Mouse (Mus musculus): ENCODE measurements around the gene Brpf3.

Brpf3 gene

DNA sequence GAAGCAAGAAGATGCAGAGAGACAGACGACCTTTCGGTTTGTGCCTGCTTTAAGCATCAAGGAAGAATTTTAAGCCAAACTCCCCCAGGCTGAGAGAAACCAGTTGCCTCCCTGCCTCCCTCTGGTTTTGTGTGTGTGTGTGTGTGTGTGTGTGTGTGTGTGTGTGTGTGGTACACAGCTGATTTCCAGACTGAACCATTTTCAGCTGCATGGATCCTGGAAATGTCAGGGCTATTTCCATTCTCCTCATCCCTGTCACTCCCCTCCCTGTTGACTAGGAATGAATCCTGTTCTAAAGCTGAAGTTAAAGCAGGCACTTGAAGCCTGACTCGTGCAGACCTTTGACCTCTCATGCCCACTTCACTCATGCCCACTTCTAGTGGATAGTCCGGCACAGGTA lies 73.3 kb downstream of the Brpf3 start:
- DNase-seq (ENCODE audit: low spot score) = no peak

DNA sequence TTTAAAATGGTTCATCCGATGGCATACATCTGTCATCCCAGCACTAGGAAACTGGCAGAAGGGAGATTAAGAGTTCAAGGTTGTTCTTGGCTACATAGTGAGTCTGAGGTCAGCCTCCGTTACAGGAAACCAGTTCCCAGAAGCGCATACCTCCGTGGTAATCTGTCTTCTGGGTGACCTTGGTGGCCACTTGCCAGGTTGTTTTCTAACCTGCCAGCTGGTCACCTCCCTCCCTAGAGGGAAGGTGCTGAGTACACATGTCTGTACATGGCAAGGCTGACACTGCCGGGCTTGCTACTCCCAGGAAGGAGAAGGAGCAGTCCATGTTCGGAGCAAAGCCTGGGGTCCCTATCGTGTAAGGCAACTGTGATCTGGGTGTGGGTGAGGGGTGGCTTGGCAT lies 73.9 kb downstream of the Brpf3 start:
- no peak for DNase-seq (ENCODE audit: low spot score)

DNA sequence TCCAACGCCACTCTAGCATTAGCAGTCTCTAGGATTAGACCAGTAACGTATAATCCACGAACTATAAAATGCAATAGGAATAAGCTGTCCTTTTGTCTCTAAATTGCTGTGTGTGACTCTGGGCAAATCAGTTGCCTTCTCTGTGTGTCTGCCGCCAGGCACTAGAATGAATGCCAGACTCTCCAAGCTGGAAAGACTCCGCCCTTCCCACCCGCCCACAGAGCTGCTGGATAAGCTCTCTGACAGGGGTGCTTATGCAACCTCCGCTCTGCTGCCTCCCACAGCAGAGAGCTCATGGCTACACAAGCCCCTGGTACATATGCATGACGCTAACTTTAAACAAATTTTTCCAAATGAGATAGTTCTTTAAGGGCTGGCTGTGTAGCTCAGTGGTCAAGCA lies 74.4 kb downstream of the Brpf3 start:
- peak; percentile 75 for DNase-seq (ENCODE audit: low spot score)

DNA sequence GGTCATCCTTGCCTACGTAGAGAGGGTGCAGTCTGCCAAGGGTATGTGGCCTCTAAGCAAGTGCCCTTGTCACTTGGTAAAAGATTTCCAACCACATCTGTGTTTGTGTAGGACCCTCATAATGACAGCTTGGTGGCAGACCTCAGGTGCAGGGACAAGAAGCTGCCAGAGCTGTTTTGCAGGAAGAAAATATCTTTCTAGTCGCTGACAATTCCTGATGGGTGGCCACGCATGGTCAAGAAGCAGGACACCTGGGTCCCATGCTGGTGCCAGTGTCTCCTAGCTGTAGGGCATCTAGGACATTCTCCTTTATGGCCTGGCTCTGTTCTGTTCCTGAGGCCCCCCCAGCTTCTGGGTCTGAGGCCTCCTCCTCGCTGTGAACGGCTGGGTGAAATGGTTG lies 75.4 kb downstream of the Brpf3 start:
- no peak for DNase-seq (ENCODE audit: low spot score)

DNA sequence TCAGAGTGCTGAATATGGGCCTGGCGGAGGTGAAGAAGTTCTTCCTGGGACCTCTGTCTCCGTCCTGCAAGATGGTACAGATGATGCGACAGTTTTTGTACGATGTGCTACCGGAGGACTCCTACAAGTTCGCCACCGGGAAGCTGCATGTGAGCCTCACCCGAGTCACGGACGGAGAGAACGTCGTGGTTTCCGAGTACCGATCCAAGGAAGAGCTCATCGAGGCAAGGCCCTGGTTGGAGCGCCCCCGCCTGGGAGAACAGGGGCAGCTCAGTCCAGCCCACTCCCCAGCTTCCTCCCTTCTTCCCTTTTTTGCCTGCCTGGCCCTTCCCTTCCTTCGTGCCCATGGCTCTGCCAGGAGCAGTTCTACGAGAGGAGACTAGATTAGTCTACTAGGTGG lies 75.9 kb downstream of the Brpf3 start:
- DNase-seq (ENCODE audit: low spot score) = no peak

DNA sequence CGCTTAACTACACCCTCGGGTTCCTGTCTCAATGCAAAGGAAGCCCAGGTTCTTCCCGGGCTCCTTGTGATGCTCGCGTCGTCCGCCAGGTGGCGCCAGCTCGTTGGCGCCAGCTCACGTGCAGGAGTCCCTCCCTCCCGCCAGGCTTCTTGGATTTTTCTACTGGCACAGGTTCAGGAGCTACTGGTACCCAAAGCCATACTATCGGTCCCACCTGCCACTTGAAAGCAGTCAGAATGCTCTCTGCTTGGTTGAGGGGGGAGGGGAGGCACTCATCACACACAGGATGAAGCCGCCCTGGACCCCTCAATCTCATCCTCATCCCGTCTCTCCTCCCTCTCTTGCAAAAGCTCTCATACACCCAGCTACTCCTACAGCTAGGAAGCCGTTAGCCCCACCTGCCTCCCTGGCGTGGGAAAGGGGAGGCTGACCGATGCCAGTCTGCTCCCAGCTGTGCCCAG lies 79.1 kb downstream of the Brpf3 start:
- peak; percentile 64 for DNase-seq (ENCODE audit: low spot score)

- peak; percentile 47 for DNase-seq (ENCODE audit: low spot score)
Measured at GRCm38 (mm10) chr17:28882316-28882715, 81.4 kb downstream of the Brpf3 start.

DNA sequence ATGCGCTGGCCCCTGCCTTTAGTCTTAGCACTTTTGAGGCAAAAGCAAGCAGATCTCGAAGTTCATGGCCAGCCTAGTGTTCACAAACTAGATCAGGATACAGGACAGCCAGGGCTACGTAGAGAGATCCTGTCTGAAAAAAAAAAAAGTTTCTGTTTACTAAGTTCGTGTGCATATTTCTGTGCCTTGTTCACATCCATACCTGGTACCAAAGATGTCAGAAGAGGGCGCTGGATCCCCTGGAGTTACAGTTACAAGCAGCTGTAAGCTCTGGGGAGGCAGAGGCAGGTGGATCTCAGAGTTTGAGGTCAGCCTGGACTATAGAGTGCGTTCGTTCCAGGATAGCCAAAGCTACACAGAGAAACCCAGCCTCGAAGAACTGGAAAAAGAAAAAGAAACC lies 81.9 kb downstream of the Brpf3 start:
- DNase-seq (ENCODE audit: low spot score) = no peak

DNA sequence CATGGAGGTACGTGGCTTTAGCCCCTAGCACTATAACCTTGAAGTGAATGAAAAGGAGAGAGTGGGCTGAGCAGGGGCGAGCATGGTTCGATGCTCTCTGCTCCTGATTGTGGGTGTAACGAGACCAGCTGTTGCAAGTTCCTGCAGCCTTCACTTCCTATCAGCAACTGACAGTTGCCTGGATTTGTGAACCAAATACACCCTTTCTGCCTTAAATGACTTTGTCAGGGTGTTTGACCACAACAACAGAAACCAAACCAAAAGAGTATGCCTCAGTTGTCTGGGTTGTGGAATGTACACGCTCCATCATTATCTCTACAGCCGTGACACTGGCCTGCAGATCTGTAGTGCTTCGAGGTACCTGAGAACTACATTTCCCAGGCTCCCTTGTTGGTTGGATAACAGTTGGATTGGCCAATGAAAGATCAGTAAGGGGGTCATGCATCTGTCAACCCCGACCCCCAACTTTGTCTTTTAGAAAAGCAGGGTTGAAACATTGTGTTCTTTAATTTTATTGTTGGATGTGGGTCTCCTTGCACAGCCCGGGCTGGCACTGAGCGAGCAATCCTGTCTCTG lies 83.1 kb downstream of the Brpf3 start:
- no peak for DNase-seq (ENCODE audit: low spot score)

DNA sequence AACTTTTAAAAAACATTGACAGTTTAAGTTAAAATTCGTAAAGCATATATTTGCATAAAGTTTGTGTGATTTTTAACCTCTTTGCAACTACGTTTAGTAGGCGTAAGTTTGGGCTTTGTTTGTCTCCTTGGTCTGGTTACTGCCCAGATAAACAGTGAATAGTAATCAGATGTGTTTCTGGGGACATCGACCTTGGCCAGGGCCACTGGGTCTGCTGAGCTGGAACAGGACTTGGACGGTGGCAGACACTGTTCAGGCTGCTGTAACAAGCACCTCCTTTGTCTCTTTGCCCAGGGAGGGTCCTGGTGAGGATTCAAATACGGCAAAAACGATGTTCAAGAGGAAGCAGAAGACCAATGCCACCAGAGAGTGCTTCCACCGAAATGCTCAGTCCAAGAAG lies 84.3 kb downstream of the Brpf3 start:
- DNase-seq (ENCODE audit: low spot score) = no peak

DNA sequence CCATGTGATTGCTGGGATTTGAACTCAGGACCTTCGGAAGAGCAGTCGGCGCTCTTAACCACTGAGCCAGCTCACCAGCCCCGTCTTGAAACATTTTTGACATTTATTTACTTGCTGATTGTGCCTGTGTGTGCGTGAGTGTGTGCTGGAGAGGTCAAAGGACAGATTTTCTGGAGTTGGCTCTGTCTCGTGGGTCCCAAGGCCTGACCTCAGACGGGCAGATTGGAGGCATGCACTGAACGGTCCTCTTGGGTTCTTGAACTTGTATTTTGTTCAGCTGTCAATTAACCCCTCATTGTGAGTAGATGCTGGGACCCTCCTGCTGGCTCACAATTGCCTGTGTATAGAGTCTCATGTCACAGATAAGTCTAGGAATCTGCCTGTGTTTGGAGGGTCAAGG lies 85.4 kb downstream of the Brpf3 start:
- DNase-seq (ENCODE audit: low spot score) = no peak

Measured in left cerebral cortex, adult 11 months (tissue).